ENCODE assay signal across 8 mouse cellular contexts in the genomic region with DNA sequence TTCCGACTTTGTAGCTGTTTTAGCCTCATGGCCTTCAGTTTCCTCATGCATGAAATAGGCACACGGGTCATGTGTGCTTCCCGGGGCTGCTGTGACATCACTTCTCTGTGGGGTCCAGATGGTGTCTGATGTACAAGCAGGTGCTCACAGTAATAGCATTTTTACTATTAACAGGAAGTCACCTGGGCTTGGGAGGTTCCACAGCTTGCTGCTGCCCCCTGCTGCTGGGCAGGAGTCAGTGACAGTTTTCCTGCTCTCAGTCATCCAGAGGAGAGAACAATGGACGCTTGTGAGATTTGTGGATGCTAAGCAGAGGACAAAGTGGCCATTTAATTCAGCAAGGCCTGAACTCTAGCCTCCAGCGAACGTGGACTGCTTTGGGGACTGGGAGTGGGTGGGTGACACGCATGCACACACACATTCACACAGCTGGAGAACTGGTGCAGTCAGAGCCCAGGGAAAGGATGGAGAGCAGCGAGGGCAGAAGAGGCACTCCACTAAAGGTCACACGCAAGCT. TPM values are rescaled to one million over a fixed set of nuclear protein-coding genes. Genes with fewer than 3 reads are reported as not detected.
DNase-seq lines count a peak whose midpoint lies in the region; ATAC-seq lines count a peak whose summit lies in the region.

No protein-coding gene starts in this region.

- H3K4me2 ChIP-seq in intestine, embryonic 16.5 days (ENCODE audit: low read depth, low read length): no peak overlapping the region

- peak; percentile 27 for DNase-seq in gastrocnemius, adult 18-20 months (ENCODE audit: low spot score)
- no peak for DNase-seq in gastrocnemius, adult 8-10 months (ENCODE audit: low spot score in 2 of 2)
- peak; percentile 83 for DNase-seq in cerebellum, adult 9-10 months
- DNase-seq in frontal cortex, adult 2 months (ENCODE audit: extremely low spot score in 1 of 2, low spot score in 1 of 2): peak; percentile 38 to 85
- peak; percentile 70 to 78 for DNase-seq in left cerebral cortex, postnatal 14 days (ENCODE audit: low spot score in 2 of 2)
- peak; percentile 57 for DNase-seq in midbrain, embryonic 10.5 days (ENCODE audit: low spot score)
- DNase-seq in skeletal muscle tissue, adult 2 months (ENCODE audit: low read depth, low spot score): peak; percentile 30

- H3K9ac ChIP-seq in intestine, embryonic 16.5 days (ENCODE audit: low read depth, low read length): no peak overlapping the region

- WGBS in intestine, embryonic 16.5 days: 45% methylated on average over 9 of the region's 9 CpGs
- WGBS in midbrain, embryonic 10.5 days: 52% methylated on average over 9 of the region's 9 CpGs

- no peak overlapping the region for H3K4me3 ChIP-seq in intestine, embryonic 16.5 days (ENCODE audit: low read length)
- no peak overlapping the region for H3K4me3 ChIP-seq in midbrain, embryonic 10.5 days

- H3K36me3 ChIP-seq in intestine, embryonic 16.5 days (ENCODE audit: control insufficient read depth, insufficient read depth, low read length): peaks cover 17% of the 10 kb centered on the region; the same call in 1 of the 2 replicates
- peaks cover 46% of the 10 kb centered on the region for H3K36me3 ChIP-seq in midbrain, embryonic 10.5 days

- H3K4me1 ChIP-seq in intestine, embryonic 16.5 days (ENCODE audit: control insufficient read depth, insufficient read depth, low read length): no peaks in the 10 kb centered on the region; the same call in 1 of the 2 replicates
- H3K4me1 ChIP-seq in midbrain, embryonic 10.5 days: peaks cover 12% of the 10 kb centered on the region

- ATAC-seq in intestine, embryonic 16.5 days: peak; percentile 40

- H3K9me3 ChIP-seq in intestine, embryonic 16.5 days (ENCODE audit: control insufficient read depth, low read length): no peaks in the 10 kb centered on the region
- no peaks in the 10 kb centered on the region for H3K9me3 ChIP-seq in midbrain, embryonic 10.5 days (replicated peaks)

- intact Hi-C loops in left cerebral cortex, postnatal 14 days (cut with DNase I): loop anchor here (1.0 to 5.0 kb wide), 2 partner anchors 57 to 169 kb away; no protein-coding TSS in a partner anchor

- H3K27ac ChIP-seq in intestine, embryonic 16.5 days (ENCODE audit: low read length): no peak overlapping the region
- H3K27ac ChIP-seq in midbrain, embryonic 10.5 days (replicated peaks): peak overlapping the region; percentile 73

- H3K27me3 ChIP-seq in intestine, embryonic 16.5 days (replicated peaks; ENCODE audit: control insufficient read depth, insufficient read depth, low read length): no peaks in the 10 kb centered on the region
- H3K27me3 ChIP-seq in midbrain, embryonic 10.5 days (ENCODE audit: low read depth, poor library complexity, severe bottlenecking): no peaks in the 10 kb centered on the region

RNA-seq across cellular contexts. Expression of a gene that starts 35.7 kb away (rescaled TPM):
- total RNA-seq in gastrocnemius, adult 18-20 months (2021): under 1 TPM in 1 of 2 experiments, not detected in 1; 0.09 TPM
- not detected for total RNA-seq in gastrocnemius, adult 8-10 months (2022)
- 1.2 and 1.5 TPM in 2 replicates for polyA plus RNA-seq in frontal cortex, adult 2 months (2012; rRNA removed)
- 0.38 and 0.59 TPM in 2 replicates for polyA plus RNA-seq in intestine, embryonic 16.5 days (2015; fragmentation: Nextera tagmentation; extraction: Ambion mirVana)
- 1 to 10 TPM in 1 of 2 experiments, under 1 TPM in 1; 0.72 to 1.0 TPM for total RNA-seq in left cerebral cortex, postnatal 14 days (2021)
- 0.53 and 0.58 TPM in 2 replicates for polyA plus RNA-seq in midbrain, embryonic 10.5 days (2016; fragmentation: Nextera tagmentation; extraction: Ambion mirVana)

Comparison
In these comparisons a context has a peak if more than half of its experiments do, and no peak if none do; other contexts are left out.
1. DNase-seq: peak in gastrocnemius, adult 18-20 months (single experiment), cerebellum, adult 9-10 months (single experiment), frontal cortex, adult 2 months (2 of 2), left cerebral cortex, postnatal 14 days (2 of 2), midbrain, embryonic 10.5 days (single experiment) and skeletal muscle tissue, adult 2 months (single experiment); none in gastrocnemius, adult 8-10 months (0 of 2).